Mouse (Mus musculus) spleen, embryonic (tissue): Measurements from ENCODE around the gene Eno3.

Source experiments
- CTCF ChIA-PET: fragments of 350-600 bp; sonication (Branson Sonifier 250); formaldehyde crosslinking; loops from one replicate; lab custom pipeline; 2022; lab: Charles Lee

The Eno3 gene

GRCm38 (mm10) chr11:70641241-70641640, 15.8 kb upstream of the Eno3 start:
- CTCF ChIA-PET = no interaction called here

GRCm38 (mm10) chr11:70643051-70643450, 14.0 kb upstream of the Eno3 start:
- CTCF ChIA-PET = no interaction called here

- CTCF ChIA-PET = no interaction called here
Measured at GRCm38 (mm10) chr11:70644564-70645103, 12.4 kb upstream of the Eno3 start.

DNA sequence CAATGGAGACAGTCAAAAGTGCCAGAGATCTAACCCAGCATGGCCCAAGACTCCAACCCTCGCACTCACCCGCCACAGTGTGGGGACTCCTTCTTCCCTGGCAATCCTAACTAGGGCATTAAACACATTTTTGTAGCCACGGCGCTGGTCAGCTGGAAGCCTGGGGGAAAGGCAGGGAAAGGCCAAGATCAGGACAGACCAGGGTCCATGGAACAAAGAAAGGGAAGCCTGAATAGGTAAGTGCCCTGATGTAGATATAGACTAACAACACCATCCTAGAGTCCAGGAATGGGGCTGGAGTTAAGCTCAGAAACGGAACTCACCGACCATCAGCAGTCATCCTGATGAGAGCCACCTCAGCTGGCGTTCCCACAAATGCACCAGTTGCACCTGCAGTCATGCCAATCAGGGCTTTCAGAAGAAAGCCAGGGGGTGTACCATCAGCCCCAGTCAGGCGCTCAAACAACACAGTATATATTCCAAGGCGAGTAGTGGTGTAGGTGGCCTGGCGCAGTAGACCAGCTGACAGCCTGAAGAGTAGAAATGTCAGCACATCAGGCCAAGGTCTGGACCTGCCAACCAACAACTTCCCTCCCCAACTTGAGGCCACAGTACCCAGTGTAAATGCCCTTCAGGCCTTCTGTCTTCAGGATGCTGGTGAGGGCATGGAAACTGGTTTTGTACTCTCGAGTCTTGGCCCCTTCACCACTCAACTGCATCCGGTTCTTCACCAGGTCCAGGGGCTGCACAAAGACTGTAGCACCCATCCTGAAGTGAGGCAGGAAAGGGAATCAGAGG, 11.3 kb upstream of the Eno3 start:
- CTCF ChIA-PET = interaction anchor here (1.6 kb wide), 1 partner anchor 20 kb away, joined by 3 read pairs; no protein-coding TSS in a partner anchor

GRCm38 (mm10) chr11:70646259-70646555, 10.8 kb upstream of the Eno3 start:
- CTCF ChIA-PET = interaction anchor here (1.6 kb wide), 1 partner anchor 21 kb away, joined by 3 read pairs; no protein-coding TSS in a partner anchor

DNA sequence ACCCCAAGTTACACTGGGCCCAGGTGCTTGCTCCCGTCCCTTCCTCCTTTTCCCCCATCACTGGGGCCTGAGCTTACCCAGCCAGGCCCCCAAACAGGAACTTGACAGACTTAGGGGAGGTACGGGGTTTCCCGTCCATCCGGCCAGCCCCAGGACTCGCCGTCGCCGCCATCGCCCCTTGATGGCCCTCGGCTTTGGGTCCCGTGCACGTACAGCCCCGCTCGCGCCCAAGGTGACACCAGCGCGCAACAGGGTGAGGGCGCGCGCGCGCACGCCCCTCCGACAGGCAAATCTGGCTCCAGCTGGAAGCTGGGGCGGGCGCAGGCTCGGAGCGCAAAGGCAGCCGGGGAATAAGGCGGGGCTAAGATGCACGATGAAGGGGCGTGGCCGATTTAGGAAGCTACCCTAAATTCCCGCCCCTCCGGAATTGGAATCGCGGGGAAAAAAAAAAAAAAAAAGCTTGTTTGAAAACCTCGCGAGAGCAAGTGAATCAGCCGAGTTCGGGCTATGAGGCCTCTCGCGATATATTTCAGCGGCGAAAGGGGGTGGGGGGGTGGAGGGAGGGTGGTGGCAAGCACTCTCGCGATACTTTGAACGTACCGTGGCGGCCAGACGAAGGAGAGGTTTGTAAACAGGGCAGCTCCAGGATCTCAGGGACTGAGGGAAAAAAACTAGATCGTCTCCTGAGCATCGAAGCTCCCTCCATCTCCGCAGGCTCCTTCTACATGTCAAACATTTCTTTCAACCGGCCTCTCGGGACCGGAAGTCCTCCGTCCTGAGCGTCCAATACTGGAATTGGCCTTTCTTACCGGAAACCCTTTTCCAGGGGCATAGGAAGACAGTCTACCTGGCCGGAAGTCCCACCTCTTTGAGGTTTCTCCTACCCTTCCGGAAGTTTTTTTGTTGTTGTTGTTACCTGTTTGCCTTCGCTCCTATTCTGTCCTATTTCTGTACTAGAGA, 10.0 kb upstream of the Eno3 start, which contains the start of the genes Rnf167 and Slc25a11:
Gene Rnf167 (plus strand): TSS at position 545 of the 960 bp plus-strand sequence.
Gene Slc25a11 (minus strand): TSS at position 789 of the 960 bp plus-strand sequence.
- CTCF ChIA-PET = interaction anchor here (1.6 kb wide), 1 partner anchor 21 kb away, joined by 3 read pairs; no protein-coding TSS in a partner anchor

DNA sequence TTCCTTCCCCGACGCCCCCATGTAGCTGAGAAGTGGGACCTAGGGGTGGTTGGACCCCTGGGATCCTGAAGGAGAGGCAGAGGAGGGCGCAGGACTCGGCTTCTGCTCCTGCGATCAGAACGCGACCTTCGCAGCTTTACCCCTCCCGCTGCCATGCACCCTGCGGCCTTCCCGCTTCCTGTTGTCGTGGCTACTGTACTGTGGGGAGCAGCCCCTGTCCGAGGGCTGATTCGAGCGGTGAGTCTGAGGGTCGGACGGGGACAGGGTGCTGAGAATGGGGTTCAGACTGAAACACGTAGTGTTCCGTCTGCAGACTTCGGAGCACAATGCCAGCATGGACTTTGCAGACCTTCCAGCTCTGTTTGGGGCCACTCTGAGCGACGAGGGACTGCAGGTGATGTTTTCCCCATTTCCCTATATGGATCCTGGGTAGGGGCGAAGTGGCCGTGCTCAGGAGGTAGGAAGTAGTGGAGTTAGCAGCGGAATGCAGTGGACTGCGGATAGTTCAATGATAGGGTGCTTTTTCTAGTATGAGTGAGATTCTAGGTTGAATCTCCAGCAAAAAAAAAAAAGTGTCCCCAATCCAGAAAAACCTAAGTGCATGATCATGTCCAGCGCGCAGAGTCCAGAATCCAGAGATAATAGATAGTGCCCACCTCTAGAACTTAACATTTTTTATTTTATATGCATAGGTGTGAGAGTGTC, 9.1 kb upstream of the Eno3 start:
- CTCF ChIA-PET = no interaction called here

DNA sequence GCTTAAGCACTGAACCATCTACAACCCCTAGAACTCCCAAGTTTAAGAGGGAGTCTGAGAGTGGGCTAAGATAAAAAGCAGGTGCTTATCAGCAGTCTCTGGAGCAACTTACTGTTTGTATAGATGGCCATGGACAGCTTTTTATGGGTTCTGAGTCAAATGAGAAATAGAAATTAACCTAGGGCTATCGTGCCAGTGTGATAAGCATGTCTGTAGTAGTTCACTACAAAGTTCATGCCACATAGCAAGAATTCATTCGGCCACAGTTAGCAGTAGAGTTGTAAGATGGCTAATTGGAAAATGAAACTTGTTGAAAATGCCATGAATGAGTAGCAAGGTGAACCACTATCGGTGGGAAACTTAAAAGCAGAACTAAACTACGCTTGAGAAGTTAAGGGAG, 8.5 kb upstream of the Eno3 start:
- CTCF ChIA-PET = no interaction called here

GRCm38 (mm10) chr11:70649185-70649734, 7.7 kb upstream of the Eno3 start:
- CTCF ChIA-PET = no interaction called here

DNA sequence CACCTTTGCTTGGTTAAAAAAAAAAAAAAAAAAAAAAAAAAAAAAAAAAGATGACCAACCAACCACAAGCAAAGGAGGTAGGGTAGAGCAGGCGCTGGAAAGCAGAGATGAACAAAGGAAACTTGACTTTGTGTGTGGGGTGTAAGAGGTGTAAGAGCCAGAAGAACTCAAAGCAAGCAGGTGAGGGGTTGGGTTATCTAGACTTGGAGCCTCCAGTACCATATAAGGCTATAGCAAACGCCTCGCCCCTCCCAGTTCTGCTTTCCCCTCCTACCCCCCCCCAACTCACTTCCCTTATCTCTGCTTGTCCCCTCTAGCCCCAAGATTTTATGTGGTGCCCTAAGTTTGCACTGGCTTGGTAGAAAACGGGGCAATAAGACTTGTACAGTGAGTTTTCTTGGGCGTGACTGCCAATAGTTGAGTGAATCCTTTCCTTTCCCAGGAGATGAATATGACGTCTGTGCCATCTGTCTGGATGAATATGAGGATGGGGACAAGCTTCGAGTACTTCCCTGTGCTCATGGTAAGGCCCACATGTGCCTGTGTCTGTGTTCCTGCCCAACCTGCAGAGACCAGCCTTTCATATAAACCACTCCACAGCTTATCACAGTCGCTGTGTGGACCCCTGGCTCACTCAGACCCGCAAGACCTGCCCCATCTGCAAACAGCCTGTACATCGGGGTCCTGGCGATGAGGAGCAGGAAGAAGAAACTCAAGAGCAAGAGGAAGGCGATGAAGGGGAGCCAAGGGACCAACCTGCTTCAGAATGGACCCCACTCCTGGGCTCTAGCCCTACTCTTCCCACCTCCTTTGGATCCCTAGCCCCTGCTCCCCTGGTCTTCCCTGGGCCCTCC, 6.5 kb upstream of the Eno3 start:
- CTCF ChIA-PET = no interaction called here

GRCm38 (mm10) chr11:70651391-70651790, 5.6 kb upstream of the Eno3 start:
- CTCF ChIA-PET = no interaction called here

- CTCF ChIA-PET = interaction anchor here (0.8 kb wide), 1 partner anchor 48 kb away, joined by 3 read pairs; the partner anchor contains the start of genes Inca1 and Kif1c
Measured at GRCm38 (mm10) chr11:70652029-70652883, 4.7 kb upstream of the Eno3 start.

DNA sequence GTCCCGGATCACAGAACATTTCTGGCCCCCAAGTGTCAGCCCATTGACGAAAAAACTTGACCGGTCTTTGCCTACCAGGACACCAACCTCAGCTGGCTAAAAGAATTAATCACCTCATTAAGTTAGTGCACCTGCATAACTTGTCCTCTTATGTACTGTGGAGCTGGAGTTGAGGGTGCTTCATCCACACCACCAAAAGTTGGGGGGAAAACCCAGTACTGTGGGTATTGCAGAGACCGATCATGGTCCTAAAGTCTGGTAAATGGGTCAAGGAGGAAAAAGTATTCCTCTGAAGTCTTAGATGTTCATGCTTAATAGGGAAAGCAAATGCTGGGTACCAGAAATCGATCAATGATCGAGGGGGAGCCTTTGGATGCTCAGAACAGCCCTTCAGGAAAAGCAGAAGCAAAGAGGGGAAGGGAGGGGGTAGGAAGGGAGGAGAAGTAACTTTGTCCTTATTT, 4.1 kb upstream of the Eno3 start:
- CTCF ChIA-PET = interaction anchor here (0.8 kb wide), 1 partner anchor 47 kb away, joined by 3 read pairs; the partner anchor contains the start of genes Inca1 and Kif1c

DNA sequence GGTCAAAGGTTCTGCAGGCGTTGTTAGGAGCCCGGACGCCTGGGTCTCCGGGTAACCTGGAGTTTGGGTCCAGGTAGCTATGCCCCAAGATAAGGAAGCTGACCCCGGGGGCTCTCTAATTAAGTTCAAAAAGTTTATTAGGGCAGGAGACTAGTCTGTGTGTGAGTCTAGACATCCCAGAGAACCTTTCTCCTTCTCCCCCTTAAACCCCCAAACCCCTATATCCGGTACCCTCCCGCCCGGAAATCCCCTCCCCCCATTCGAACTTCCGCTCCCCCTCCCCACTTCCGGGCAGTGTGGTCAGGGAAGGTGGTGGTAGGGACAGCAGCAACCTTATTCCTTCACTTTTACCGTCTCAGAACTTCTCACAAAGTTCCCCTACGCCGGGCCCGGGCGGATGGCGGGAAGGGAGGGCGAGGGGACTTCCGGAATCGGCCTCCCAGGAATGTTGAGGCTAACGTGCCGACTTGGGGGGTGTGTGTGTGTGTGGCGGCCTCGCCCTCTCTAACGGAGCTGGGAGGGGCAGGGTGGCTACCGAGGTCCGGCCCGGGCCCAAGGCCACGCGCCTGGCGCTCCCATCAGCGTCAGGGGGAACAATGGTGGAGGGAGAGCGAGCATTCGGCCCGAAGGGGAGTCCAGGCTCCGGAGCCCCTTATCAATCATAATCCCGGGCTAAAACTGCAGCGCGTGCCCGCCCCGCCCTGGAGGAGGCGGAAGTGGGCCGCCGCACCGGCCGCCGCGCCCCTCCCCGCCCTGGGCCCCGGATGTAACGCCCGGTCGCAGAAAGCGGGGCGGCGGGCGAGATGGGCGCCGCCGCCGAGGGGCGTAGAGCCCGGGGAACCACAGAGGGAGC, 3.4 kb upstream of the Eno3 start:
- CTCF ChIA-PET = interaction anchor here (0.7 to 1.0 kb wide), 2 partner anchors 127 to 161 kb away, joined by 3 read pairs; no protein-coding TSS in a partner anchor

- CTCF ChIA-PET = interaction anchor here (0.7 to 1.0 kb wide), 2 partner anchors 126 to 161 kb away, joined by 3 read pairs; no protein-coding TSS in a partner anchor
Measured at GRCm38 (mm10) chr11:70654198-70654922, 2.6 kb upstream of the Eno3 start, which contains the start of gene Pfn1. Pfn1 (minus strand) TSS chr11:70654644.

GRCm38 (mm10) chr11:70654923-70655570, 2.0 kb upstream of the Eno3 start:
- CTCF ChIA-PET = interaction anchor here (1.0 kb wide), 2 partner anchors 13 to 15 kb away, joined by 3 read pairs; no protein-coding TSS in a partner anchor
